Mouse (Mus musculus) stomach, postnatal 0 days (tissue): ENCODE measurements around the gene Paip2b. TPM values are rescaled to one million over a fixed set of nuclear protein-coding genes. Genes with fewer than 3 reads are reported as not detected.
A peak's percentile ranks its signal among the peaks of the same experiment; 100 is the strongest.

Source experiments
- ATAC-seq: fragments of 200-750 bp; cut with Nextera tagmentation; 2 replicates; pipeline ENCODE4 v1.8.0; 2017; ENCODE audit not compliant: low FRiP score, low TSS enrichment
- DNase-seq: peaks from one replicate; pipeline ENCODE4 v3.0.0-alpha.2; 2016; ENCODE audit warnings: low spot score
- H3K27ac ChIP-seq: fragments of 300-500 bp; sonication (generic); replicated peaks from 2 replicates; pipeline ENCODE4 v1.5.1; 2014; ENCODE audit warnings: mild to moderate bottlenecking, control low read depth
- H3K27me3 ChIP-seq: fragments of 300-500 bp; sonication (generic); 2 replicates; pipeline ENCODE4 v1.6.1; 2014; ENCODE audit warnings: low read length; ENCODE audit not compliant: control insufficient read depth, insufficient read depth
- H3K36me3 ChIP-seq: fragments of 300-500 bp; sonication (generic); 2 replicates; pipeline ENCODE4 v1.6.1; 2014; ENCODE audit warnings: low read length, mixed read lengths; ENCODE audit not compliant: control insufficient read depth, insufficient read depth
- H3K4me1 ChIP-seq: fragments of 300-500 bp; sonication (generic); replicated peaks from 2 replicates; pipeline ENCODE4 v1.6.1; 2014; ENCODE audit warnings: antibody characterized with exemption; ENCODE audit not compliant: control insufficient read depth, insufficient read depth
- H3K4me2 ChIP-seq: fragments of 300-500 bp; sonication (generic); replicated peaks from 2 replicates; pipeline ENCODE4 v1.6.1; 2014; ENCODE audit warnings: low read depth, mild to moderate bottlenecking, control low read depth, moderate library complexity
- H3K4me3 ChIP-seq: fragments of 300-500 bp; sonication (generic); 2 replicates; pipeline ENCODE4 v1.5.1; 2014; ENCODE audit warnings: low read depth, low read length, control low read depth
- H3K9ac ChIP-seq: fragments of 300-500 bp; sonication (generic); 2 replicates; pipeline ENCODE4 v1.6.1; 2014; ENCODE audit warnings: mild to moderate bottlenecking, low read length, control low read depth, mixed read lengths
- H3K9me3 ChIP-seq: fragments of 300-500 bp; sonication (generic); 2 replicates; pipeline ENCODE4 v1.6.1; 2016; ENCODE audit warnings: low read length; ENCODE audit not compliant: control insufficient read depth
- CTCF ChIP-seq: IDR thresholded peaks from 2 replicates; pipeline ENCODE4 v1.5.1; 2016; ENCODE audit warnings: antibody characterized with exemption, low read depth, mild to moderate bottlenecking, moderate library complexity
- EP300 ChIP-seq: optimal IDR thresholded peaks from 2 replicates; pipeline ENCODE3; 2016; ENCODE audit warnings: antibody characterized with exemption
- WGBS: fragments of 180-500 bp; shearing (Covaris S2); extraction: QIAGEN DNeasy Blood & Tissue Kit; methylation state at CpG from one replicate; pipeline ENCODE4 v1.1.7; 2014; 5-methylcytosine and 5-hydroxymethylcytosine counted together
- polyA plus RNA-seq: library from polyadenylated mRNA; unstranded; fragments of >200 nt; fragmentation: Nextera tagmentation; extraction: Ambion mirVana; gene quantifications from 2 replicates; pipeline ENCODE4 v1.2.1, GENCODE M21; 2015

Paip2b gene
- polyA plus RNA-seq, 1 experiment from 2014 or later: 9.1 TPM

- Histone ChIP-seq H3K9me3 (no peaks in the 10 kb centered on the region), H3K36me3 (peaks cover 11% of the 10 kb centered on the region), H3K27me3 (no peaks in the 10 kb centered on the region), H3K27ac (no peak overlapping the region), H3K4me3 (no peak overlapping the region), H3K4me2 (no peak overlapping the region), H3K4me1 (no peaks in the 10 kb centered on the region), H3K9ac (no peak overlapping the region)
- DNase-seq (no peak), ATAC-seq (no peak)
- WGBS: 68% methylated on average over 5 of the region's 5 CpGs
- no peak for TF ChIP-seq CTCF
- TF ChIP-seq EP300: no peak
Measured at GRCm38 (mm10) chr6:83768485-83768884, 63.1 kb downstream of the Paip2b start.

- no peak overlapping the region for H3K4me2 ChIP-seq
- ATAC-seq (no peak), DNase-seq (no peak)
- no peak overlapping the region for H3K27ac ChIP-seq
- no peak for TF ChIP-seq EP300
- no peak for TF ChIP-seq CTCF
- WGBS: 83% methylated on average over 3 of the region's 3 CpGs
- no peak overlapping the region for H3K9ac ChIP-seq
- peaks cover 3% of the 10 kb centered on the region; the same call in 1 of the 2 replicates for H3K4me1 ChIP-seq
- H3K9me3 ChIP-seq: no peaks in the 10 kb centered on the region
- no peaks in the 10 kb centered on the region for H3K27me3 ChIP-seq
- peaks cover 8% of the 10 kb centered on the region; the same call in 1 of the 2 replicates for H3K36me3 ChIP-seq
- no peak overlapping the region for H3K4me3 ChIP-seq
Measured at GRCm38 (mm10) chr6:83766982-83767381, 64.6 kb downstream of the Paip2b start.

- 0 out of 2 replicates have a peak, but pooled peaks cover 1% of the 10 kb centered on the region for H3K27me3 ChIP-seq
- DNase-seq (peak; percentile 64), ATAC-seq (peak; percentile 67)
- H3K27ac ChIP-seq: no peak overlapping the region
- peaks cover 3% of the 10 kb centered on the region; the same call in 1 of the 2 replicates for H3K4me1 ChIP-seq
- 2% methylated on average over 35 of the region's 35 CpGs for WGBS
- H3K9me3 ChIP-seq: no peaks in the 10 kb centered on the region
- no peaks in the 10 kb centered on the region for H3K36me3 ChIP-seq
- H3K4me3 ChIP-seq: peak overlapping the region; percentile 32
- TF ChIP-seq EP300 (no peak), CTCF (peak; percentile 52)
- H3K4me2 ChIP-seq: peak overlapping the region; percentile 60
- H3K9ac ChIP-seq: peak overlapping the region; percentile 3; the same call in 1 of the 2 replicates
Measured at GRCm38 (mm10) chr6:83762880-83763431, 68.6 kb downstream of the Paip2b start.

- Histone ChIP-seq H3K4me3 (peak within 1 kb of the TSS; percentile 32), H3K9me3 (no peaks in the 10 kb centered on the region), H3K27ac (no peak within 1 kb of the TSS), H3K4me2 (peak within 1 kb of the TSS; percentile 60), H3K36me3 (no peaks in the 10 kb centered on the region), H3K27me3 (0 out of 2 replicates have a peak, but pooled peaks cover 2% of the 10 kb centered on the region), H3K9ac (peak within 1 kb of the TSS; percentile 3; the same call in 1 of the 2 replicates), H3K4me1 (peaks cover 3% of the 10 kb centered on the region; the same call in 1 of the 2 replicates)
- ATAC-seq (no peak), DNase-seq (no peak)
- TF ChIP-seq EP300 (no peak), CTCF (no peak)
- WGBS: 31% methylated on average over 6 of the region's 6 CpGs
Measured at GRCm38 (mm10) chr6:83762344-83762743, 69.2 kb downstream of the Paip2b start, which contains the start of gene Ankrd53. Gene Ankrd53 (plus strand): TSS chr6:83762644.

- Histone ChIP-seq H3K4me1 (no peaks in the 10 kb centered on the region), H3K9ac (no peak overlapping the region), H3K36me3 (no peaks in the 10 kb centered on the region), H3K27ac (no peak overlapping the region), H3K4me2 (no peak overlapping the region), H3K4me3 (no peak overlapping the region), H3K9me3 (no peaks in the 10 kb centered on the region), H3K27me3 (0 out of 2 replicates have a peak, but pooled peaks cover 4% of the 10 kb centered on the region)
- ATAC-seq (no peak), DNase-seq (no peak)
- 75% methylated on average over 9 of the region's 9 CpGs for WGBS
- TF ChIP-seq EP300: no peak
- TF ChIP-seq CTCF: no peak
Measured at GRCm38 (mm10) chr6:83756051-83756450, 75.5 kb downstream of the Paip2b start.

Other genes with a start within 250 kb of the Paip2b start
- gene Clec4f, start 175.6 kb downstream of the Paip2b start, polyA plus RNA-seq: 0.11 and 0.15 TPM in 2 replicates
- gene Cd207, start 153.9 kb downstream of the Paip2b start, polyA plus RNA-seq: not detected in 2 replicates
- gene Vax2, start 120.5 kb downstream of the Paip2b start, polyA plus RNA-seq: 0.07 TPM in 1 of 2 replicates, not detected in the other
- 0.08 and 0.30 TPM in 2 replicates for gene Atp6v1b1, start 88.8 kb downstream of the Paip2b start, polyA plus RNA-seq
- not detected in 2 replicates for gene Ankrd53, start 69.1 kb downstream of the Paip2b start, polyA plus RNA-seq
- gene Tex261, start 55.9 kb downstream of the Paip2b start, polyA plus RNA-seq: 71.7 and 74.7 TPM in 2 replicates
- 70.8 and 73.3 TPM in 2 replicates for gene Nagk, start 36.8 kb downstream of the Paip2b start, polyA plus RNA-seq
- 19.9 and 21.1 TPM in 2 replicates for gene Zfp638, start 35.4 kb upstream of the Paip2b start, polyA plus RNA-seq
- 3.1 and 4.4 TPM in 2 replicates for gene Dysf, start 176.8 kb upstream of the Paip2b start, polyA plus RNA-seq